Mouse (Mus musculus) brain, adult 2 months (tissue): ENCODE results near the gene Bsdc1.
"Not testable (repeated sequence)": the region's sequence is repeated elsewhere in the genome, so short reads cannot be mapped to it uniquely, and the experiment has no call there.

ENCODE experiments used
- DNase-seq: peaks from one replicate; pipeline ENCODE4 v3.0.0; 2011; ENCODE audit warnings: low read depth, low spot score

The Bsdc1 gene

DNA sequence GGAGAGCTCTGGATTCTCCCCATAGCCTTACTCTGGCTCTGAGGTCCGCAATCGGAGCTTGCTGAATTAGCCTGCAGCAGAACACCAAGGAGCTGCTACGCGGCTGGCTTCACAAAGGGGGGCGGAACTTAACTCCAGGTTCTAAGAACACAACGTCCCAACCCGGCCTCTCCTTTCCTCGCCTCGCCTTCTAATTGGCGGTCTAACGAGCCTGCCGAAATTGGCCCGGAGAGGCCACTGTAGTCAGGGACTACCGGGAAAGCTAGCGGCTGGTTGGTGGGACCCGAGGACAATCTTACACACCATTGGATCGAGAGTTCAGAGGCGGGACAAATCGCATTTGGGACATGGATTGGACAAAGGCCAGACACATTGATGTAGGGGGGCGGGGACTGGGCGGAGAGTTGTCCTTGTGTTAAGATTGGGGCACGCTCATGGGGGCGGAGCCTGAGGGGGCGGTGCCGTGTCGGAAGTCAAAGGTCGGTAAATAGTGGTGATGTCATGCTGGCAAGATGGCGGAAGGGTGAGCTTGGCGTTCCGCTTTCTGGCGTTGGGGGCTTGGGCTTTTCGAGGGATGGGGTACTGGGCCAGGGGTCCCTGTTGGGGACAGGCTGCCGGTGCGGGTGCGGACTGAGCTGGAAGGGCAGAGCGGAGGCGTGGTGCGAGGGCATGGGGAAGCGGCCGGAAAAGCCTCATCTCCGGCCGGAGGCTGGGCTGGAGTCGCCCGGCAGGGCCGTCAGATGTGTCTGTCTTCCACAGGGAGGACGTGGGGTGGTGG is at the start of gene Bsdc1:
Gene Bsdc1 (plus strand): TSS at position 399 of the 778 bp plus-strand sequence.
- peak; percentile 100 for DNase-seq

DNA sequence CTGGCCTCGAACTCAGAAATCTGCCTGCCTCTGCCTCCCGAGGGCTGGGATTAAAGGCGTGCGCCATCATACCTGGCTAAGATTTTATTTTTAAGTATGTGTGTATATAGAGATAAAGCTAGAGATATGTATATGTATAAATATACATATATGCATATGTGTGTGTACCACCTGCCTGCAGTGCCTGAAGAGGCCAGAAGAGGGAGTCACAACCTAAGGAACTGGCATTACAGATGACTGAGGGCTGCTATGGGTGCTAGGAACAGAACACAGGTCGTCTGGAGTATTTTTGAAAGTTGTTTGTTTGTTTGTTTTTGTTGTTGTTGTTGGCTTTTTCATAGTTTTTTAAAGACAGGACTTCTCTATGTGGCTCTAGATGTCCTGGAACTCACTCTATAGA is 45.5 kb upstream of the Bsdc1 start:
- no peak for DNase-seq

DNA sequence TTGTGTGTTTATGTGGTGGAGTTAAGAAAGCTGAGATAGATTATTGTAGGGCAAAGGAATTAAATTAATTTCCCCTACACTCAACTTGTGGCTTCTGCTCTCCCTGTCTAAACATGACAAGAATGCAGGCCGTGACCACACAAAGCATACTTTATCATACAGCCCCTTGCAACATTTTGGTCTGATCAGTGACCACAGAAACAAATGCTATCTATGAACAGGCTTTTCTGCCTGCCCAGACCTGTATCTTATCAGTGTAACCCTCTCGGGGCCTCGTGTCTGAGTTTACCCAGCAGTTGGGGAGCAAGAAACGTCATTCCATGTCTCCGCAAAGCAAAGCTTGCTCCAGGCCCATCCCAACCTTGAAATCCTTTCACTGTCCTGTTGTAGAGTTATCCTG is 44.9 kb upstream of the Bsdc1 start:
- DNase-seq, result no peak

GRCm38 (mm10) chr4:129418321-129418720 is 43.1 kb upstream of the Bsdc1 start:
- DNase-seq, result no peak

DNA sequence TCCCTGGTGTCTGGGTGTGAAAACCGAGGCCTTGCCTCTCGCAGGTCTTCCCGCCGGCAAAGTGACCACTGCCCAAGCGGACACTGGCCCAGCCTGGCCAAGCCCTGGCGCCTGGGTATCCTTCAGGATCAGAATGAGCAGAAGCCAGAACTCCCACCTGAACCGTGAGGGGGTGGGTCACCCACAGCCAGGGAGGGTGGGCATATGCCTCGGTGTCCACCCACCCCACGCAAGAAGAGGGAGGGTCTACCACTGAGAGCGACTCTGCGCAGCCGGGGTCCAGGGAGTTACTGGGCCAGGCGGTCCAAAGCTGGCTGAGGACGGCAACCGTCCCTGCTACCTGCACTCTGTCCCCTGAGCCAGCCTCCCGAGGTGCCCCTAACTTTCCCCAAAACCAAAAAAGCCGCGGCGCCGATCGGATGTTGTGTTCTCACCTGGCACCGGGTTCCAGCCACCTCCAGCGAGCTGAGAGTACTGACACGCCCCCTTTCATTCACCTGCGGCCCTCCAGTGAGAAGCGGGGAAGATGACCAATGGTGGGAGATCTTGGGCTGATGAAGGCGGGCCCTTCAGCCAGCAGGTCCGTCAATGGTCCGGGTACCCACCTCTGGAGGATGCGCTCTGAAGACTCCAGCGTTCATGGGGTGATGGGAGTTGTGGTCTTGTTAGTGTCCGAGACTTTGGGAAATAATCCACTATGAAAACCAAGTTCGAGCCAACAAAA is 20.9 kb upstream of the Bsdc1 start, which contains the start of gene Zbtb8b:
Gene Zbtb8b (minus strand): TSS at position 514 of the 724 bp plus-strand sequence.
- peak; percentile 95 for DNase-seq

DNA sequence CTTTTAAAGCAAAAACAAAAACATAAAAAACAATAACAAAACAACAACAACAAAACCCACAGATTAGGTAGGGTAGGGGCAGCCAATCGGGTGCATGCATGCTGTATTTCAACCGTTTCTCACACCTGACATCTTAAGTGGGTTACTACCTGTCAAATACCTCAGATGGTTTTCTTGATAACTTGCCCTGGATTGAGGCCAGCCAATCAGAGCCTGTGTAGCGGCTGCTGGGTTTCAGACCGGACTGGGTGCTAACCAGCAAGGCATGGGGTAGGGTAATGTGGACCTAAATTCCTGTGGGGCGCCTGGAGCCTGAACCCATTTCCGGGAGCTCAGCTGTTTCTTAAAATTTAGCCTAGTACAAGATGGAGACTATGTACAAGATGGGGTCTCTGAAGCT is 20.2 kb upstream of the Bsdc1 start:
- no peak for DNase-seq

DNA sequence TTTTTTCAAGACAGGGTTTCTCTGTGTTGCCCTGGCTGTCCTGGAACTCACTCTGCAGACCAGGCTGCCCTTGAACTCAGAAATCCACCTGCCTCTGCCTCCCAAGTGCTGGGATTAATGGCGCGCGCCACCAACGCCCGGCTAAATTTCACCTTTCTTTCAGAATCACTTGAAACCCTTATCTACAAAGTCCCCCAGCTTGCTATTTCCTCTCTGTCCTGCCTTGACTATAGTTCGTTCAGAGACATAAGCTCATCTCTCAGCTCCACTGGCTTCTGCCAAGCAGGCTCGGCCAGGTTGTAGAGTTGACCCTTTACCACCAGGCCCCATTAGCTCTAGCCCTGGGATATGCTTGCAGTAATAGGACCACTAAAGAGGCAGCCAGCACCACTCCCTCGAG is 14.0 kb upstream of the Bsdc1 start:
- no peak for DNase-seq

DNA sequence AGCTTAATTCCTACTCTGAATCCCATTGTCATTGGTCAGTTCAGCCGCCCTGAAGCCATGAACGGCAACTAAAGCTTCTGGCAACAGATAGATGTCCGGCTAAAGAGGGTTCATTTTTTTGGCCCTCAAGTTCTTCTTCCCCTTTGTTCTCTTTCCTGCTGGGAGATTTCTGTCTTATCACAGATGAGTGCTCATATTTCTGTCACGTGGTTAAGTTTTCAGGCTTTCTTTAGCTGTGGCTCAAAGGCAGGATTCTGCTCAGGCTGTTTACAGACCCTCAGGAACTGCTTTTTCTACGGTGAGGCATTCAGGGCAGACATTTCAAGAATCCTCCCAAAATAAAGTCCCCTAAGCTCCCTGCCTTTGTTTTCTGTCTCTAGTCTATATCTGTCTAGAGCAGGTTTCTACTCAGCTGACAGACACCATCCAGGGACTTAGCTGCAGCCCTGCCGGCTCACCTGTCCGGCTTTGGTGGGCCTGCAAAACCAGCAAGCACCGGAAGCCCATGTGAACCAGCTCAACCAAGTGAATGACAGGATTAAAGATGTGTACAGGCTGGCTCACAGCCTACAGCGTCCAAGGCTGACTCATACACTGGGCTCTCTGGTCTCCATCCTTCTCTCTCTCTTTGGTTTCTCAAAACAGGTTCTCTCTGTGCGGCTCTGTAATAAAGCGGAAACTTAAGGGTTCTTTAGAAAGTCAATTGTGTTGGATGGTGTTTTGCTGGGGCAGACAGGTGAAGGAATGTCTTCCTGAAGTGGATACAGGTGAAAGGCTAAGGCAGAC is 13.4 kb upstream of the Bsdc1 start:
- DNase-seq, result peak; percentile 9

GRCm38 (mm10) chr4:129448713-129449112 is 12.7 kb upstream of the Bsdc1 start:
- no peak for DNase-seq

- DNase-seq, result peak; percentile 7
Observed at GRCm38 (mm10) chr4:129450851-129451250, 10.5 kb upstream of the Bsdc1 start.

- DNase-seq, result no peak
Observed at GRCm38 (mm10) chr4:129451471-129452169, 9.8 kb upstream of the Bsdc1 start.

DNA sequence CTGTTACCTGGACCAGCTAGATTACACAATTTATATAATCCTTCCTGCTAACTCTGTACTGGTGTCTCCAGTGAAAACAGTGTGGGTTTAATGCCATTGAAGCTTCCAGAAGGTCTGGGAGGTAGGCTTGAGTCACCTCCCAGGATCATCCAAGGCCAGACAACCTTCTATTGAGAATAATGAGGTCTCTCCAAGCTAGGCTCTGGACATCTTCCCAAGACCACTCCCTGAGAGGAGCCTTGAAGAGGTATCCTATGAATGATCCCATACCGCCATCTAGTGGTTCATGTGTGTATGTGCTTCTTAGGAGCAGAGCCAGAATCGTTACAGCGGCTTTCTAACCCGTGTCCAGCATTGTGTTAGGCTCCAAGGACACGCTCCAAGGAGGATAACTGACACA is 6.1 kb upstream of the Bsdc1 start:
- peak; percentile 92 for DNase-seq

DNA sequence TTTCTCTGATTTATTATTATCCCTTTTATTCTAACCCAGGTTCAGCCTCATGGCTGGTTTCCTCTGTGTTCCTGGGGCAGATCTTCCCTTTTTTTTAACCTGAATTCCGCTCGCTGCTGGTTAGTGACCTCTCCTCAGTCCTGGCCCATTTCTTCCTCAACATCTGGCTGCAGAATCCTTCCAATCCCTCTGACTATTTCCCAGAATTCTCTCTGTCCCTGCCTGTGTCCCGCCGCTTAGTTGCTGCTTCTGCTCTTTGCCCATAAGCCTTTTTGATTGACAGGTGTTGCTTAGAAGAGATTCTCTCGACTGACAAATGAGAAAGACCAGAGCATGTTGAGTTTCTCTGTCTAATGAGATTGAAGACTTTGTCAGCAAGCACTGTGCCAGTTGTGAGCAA is 5.3 kb upstream of the Bsdc1 start:
- no peak for DNase-seq

DNA sequence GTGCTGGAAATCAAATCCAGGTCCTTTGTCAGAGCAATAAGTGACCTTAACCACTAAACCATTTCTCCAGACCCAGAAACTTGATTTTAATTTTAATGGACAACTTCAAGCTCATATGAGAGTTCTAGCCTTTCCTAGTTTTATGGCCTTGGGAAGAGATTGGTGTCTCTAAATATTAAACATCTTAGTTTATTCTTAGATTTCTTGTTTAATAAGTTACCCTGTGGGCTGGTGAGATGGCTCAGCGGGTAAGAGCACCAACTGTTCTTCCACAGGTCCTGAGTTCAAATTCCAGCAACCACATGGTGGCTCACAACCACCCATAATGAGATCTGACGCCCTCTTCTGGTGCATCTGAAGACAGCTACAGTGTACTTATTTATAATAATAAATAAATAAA is 4.1 kb upstream of the Bsdc1 start:
- DNase-seq, result not testable (repeated sequence)

- no peak for DNase-seq
Observed at GRCm38 (mm10) chr4:129459726-129460125, 1.7 kb upstream of the Bsdc1 start.

DNA sequence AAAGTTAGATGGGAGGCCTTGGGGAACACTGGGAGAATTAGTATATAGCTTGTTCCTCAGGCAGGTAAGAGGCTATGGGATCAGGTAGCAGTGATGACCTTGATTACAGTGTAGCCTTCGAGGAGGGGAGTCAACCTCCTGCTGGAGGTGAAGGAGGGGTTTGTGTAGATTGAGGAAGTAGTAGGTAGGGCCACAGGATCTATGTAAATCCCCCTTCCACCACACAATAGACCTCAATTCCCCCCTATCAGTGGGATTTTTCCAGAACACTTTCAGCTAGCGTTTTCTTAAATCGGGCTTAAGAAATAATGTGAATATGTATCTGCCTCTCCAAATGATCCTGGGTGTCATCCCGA is 576 bp upstream of the Bsdc1 start:
- DNase-seq, result no peak

DNA sequence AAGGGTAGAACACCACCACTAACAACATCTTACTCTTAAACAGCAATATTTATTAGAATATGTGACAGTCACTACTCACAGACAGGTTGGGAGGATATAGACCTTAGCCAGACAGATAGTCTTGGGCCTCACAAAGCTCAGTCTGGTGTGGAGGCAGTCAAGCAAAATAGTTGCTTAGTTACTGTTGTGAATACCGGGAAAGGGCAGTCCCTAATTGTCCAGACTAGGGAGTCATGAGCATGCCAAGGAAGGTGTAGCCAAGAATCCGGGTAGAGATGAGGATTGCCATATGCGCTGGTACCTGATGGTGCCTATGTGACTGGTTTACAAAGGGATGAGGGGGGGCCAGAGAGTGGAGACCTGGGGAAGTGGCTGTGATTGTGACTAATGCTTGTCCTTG is 737 bp downstream of the Bsdc1 start:
- peak; percentile 39 for DNase-seq

DNA sequence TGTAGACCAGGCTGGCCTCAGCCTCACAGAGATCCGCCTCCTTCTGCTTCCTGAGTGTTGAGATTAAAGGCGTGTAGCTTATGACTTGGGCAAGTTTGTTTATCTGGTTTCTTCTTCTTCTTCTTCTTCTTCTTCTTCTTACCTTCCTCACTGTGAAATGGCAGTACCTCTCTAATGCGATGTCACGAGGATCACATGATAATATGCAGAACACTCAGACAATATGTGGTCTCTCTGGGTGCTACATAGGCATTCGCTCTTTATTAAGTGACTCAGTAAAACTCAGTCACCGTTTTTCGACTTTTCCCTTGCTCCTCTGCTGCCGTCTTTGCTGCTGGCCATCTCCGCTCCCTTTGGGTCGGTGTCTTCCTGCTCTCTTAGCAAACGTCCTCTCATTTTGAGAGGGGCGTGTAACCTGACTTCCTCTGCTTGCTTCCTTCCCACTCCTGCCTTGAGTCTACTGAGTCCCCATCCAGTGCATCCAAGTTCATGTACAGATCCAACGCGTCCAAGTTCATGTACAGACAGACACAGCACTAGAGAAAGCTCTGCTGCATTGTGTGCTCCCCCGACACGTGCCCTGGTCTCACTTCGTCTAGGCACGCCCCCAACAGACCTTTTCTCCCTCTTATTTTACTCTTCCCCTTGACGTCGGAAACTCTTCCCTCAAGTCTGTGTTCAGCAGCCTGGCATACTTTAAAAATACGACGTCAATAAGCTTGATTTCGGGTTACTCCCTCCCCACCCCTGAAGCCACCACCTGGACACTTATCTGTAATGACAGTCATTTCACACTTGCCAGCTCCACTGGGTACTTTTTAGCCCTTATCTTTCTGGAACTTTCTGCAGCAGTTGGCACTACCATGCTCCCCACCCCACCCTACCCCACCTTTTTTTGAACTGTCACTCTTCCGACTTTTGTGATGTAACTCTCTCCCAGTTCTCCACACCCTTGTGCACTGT is 2.0 kb downstream of the Bsdc1 start:
- DNase-seq, result no peak

DNA sequence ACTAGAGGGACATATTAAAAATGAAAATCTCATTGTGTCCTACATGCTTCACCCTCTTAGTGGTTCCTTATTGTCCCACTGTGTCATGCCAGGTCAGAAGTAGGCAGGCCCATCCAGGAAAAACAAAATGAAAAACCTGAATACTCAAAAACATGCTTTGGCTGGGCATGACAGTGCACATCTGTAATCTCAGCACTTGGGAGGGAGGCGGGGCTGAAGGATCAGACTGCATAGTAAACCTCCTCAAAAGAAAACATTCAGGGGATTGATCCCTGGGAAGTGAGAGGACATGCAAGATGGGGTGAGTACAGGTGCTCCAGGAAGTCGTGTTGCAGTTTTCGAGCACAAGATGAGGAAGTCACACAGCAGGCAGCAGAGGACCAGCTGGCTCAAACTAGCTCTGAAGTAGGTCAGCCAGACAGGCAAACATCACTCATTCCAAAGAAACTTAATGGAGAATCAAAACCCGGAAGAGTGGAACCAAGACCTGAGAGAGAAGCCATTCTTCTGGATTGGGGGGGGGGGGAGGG is 3.0 kb downstream of the Bsdc1 start:
- no peak for DNase-seq

DNA sequence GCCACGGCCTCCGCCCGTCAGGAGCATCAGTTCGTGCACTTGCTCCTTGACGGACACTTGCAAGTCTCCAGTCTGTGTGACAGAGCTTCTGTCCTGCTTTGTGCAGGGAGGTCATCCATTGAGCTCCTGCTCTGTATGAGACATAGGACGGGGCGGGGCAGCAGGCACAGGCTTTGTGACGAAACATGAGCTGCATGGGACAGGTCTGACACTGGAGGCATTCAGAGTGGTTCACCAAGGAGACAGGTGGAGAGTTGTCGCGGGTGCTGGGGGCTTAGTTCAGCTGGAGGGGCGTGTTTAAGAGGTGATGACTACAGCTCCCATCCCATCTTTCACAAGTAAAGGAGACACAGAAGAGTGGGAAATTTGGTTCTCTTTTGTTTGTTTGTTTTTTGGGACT is 14.7 kb downstream of the Bsdc1 start:
- no peak for DNase-seq
